Mouse (Mus musculus) cerebellum, adult 2 months (tissue): ENCODE results near the gene Syce2. TPM values are rescaled to one million over a fixed set of nuclear protein-coding genes. Genes with fewer than 3 reads are reported as not detected.

ENCODE experiments used
- DNase-seq, 2 experiments: peaks; one replicate each; pipeline ENCODE4 v3.0.0; 2021
- H3K27ac ChIP-seq: fragments of 200-500 bp; 2 replicates; pipeline ENCODE4 v1.5.1; 2012; ENCODE audit warnings: low read length, control low read depth, inconsistent platforms; ENCODE audit not compliant: insufficient read depth
- H3K27me3 ChIP-seq: fragments of 200-500 bp; 2 replicates; pipeline ENCODE4 v1.6.1; 2012; ENCODE audit warnings: inconsistent platforms, mild to moderate bottlenecking, low read length, moderate library complexity; ENCODE audit not compliant: control insufficient read depth, insufficient read depth
- H3K4me1 ChIP-seq: fragments of 200-500 bp; 2 replicates; pipeline ENCODE4 v1.6.1; 2011; ENCODE audit warnings: low read length; ENCODE audit not compliant: control insufficient read depth, insufficient read depth
- H3K4me3 ChIP-seq: fragments of 200-500 bp; replicated peaks from 2 replicates; pipeline ENCODE3; 2011; ENCODE audit warnings: mild to moderate bottlenecking, low read depth, low read length, control low read depth; ENCODE audit not compliant: insufficient read depth
- CTCF ChIP-seq: fragments of 200-500 bp; IDR thresholded peaks from 2 replicates; pipeline ENCODE4 v1.5.1; 2011; ENCODE audit warnings: low read depth, mild to moderate bottlenecking, control low read depth, low read length, moderate library complexity, borderline replicate concordance; ENCODE audit not compliant: insufficient read depth
- POLR2A ChIP-seq: fragments of 200-500 bp; IDR thresholded peaks from 2 replicates; pipeline ENCODE4 v1.6.1; 2011; ENCODE audit warnings: low read length, control low read depth, borderline replicate concordance; ENCODE audit not compliant: insufficient read depth
- WGBS: fragments of 180-500 bp; shearing (Covaris S2); methylation state at CpG from one replicate; pipeline ENCODE4 v1.1.7; 2018; 5-methylcytosine and 5-hydroxymethylcytosine counted together
- polyA plus RNA-seq: library from polyadenylated mRNA; depleted of rRNA; stranded (reverse); fragments of >200 nt; gene quantifications from 2 replicates; pipeline ENCODE4 v1.2.3, GENCODE M21; 2012

The Syce2 gene
- polyA plus RNA-seq, 1 experiment: 7.5 TPM

DNA sequence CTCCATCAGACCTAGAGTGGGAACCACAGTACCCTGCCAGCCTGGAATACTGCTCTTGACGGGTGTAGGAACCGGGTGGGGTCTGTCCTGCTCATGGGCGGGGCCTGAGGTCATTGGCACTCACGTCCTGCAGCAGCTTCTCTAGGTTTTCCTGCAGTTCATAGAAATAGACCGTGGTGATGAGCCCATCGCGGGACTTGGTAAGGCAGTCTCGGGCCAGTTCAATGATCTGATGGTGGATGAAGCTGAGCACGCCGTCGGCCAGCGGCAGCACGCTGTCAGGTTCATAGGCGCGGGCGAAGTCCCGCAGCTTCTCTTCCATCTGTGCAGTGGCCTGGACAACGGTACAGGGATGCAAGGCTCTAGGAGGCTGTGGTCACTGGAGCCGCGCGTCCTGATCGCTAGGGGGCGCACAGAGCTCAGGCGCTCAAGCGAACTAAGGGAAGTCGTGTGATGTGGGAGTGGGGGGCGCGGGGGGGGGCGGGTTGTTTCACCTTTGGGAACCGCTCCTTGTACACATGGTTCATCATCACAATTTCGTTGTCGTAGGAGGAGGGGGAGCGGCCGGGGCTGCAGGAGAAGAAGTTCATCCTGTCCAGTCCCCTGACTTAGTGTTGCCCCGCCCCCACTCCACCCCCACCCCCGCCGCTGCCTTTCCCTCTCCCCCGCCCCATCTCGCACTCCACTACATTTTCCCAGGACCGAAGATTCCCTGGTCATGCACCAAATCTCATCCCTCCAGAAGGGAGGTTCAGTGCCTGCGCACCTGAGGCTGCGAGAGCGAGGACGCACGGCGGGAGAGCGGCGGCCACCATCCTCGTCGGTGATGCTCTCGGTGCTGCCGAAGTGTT, 56.8 kb downstream of the Syce2 start:
- TF ChIP-seq POLR2A (0 out of 2 replicates have a peak, but pooled peaks have one; percentile 13), CTCF (peak; percentile 81)
- 7% methylated on average over 50 of the region's 52 CpGs for WGBS
- Histone ChIP-seq H3K4me3 (no peak overlapping the region), H3K4me1 (peaks cover 13% of the 10 kb centered on the region), H3K27me3 (no peaks in the 10 kb centered on the region), H3K27ac (no peak overlapping the region)
- peak; percentile 79 to 85 for DNase-seq

DNA sequence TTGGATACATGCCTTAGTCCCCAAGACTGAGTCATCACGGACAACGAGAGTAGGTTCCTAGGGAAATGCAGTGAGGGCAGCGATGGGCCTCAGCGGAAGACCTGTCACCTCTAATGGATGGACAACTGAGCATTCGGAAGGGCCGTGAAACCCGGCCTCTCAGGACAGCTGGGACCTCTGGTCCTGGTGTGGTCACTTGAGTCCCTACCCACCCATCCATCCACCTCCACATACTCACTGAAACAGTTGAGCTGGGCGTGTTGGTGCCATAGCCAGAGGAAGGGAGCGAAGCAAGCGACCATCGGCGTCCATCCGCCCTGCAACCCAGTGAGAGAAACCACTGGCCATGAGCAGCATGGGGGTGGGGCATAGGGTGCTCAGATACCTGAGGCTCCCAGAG, 58.7 kb downstream of the Syce2 start:
- no peaks in the 10 kb centered on the region for H3K27me3 ChIP-seq
- no peak overlapping the region for H3K27ac ChIP-seq
- DNase-seq: no peak
- WGBS: 82% methylated on average over 13 of the region's 13 CpGs
- H3K4me3 ChIP-seq: no peak overlapping the region
- TF ChIP-seq POLR2A (no peak), CTCF (no peak)
- H3K4me1 ChIP-seq: peaks cover 22% of the 10 kb centered on the region

DNA sequence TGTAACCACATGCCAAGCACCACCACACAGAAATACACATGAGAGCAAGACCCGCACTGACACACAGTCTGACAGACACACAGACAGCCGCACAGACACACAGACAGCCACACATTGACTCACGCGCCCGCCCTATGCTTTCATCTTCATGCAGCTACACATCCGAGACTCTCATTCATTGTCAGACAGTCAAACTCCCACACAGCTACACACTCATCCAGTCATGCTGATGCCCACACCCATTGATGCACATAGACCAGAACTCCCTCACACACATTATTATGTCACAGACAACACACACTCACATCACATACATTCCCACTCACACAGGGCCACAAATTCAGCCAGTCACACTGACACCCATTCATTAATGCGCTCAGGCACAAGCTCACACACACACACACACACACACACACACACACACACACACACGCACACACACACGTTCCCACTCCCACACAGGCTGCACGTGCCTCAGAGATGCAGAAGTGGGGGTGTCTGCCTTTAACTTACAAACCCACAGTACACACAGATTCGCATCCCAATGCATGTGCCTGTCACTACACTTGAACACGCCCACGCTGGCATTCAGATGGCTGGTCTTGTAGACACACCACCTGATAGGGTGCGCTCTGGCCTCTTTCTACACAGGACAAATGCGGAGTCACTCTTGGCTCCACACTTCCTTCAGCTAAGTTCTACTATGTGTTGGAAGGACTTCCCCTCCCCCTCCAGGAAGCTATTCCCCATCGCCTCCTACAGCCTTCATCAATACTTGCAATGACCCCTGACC, 62.1 kb downstream of the Syce2 start:
- Histone ChIP-seq H3K27ac (no peak overlapping the region), H3K4me3 (peak overlapping the region; percentile 25), H3K4me1 (peaks cover 23% of the 10 kb centered on the region), H3K27me3 (no peaks in the 10 kb centered on the region)
- 80% methylated on average over 16 of the region's 16 CpGs for whole genome bisulfite sequencing
- DNase-seq: no peak
- no peak for TF ChIP-seq CTCF
- no peak for TF ChIP-seq POLR2A

- TF ChIP-seq CTCF: no peak
- no peaks in the 10 kb centered on the region for H3K27me3 ChIP-seq
- H3K4me3 ChIP-seq: peak overlapping the region; percentile 95
- 0 out of 2 replicates have a peak overlapping the region, but pooled peaks have one; percentile 24 for H3K27ac ChIP-seq
- H3K4me1 ChIP-seq: peaks cover 17% of the 10 kb centered on the region
- peak; percentile 82 to 85 for DNase-seq
- 2% methylated on average over 15 of the region's 15 CpGs for WGBS
These were observed 62.9 kb downstream of the Syce2 start for GRCm38 (mm10) chr8:84934860-84935259.

GRCm38 (mm10) chr8:84935489-84935888, 63.6 kb downstream of the Syce2 start:
- Histone ChIP-seq H3K4me3 (peak overlapping the region; percentile 95), H3K27ac (peak overlapping the region; percentile 56; the same call in 1 of the 2 replicates), H3K4me1 (peaks cover 17% of the 10 kb centered on the region), H3K27me3 (no peaks in the 10 kb centered on the region)
- WGBS: 18% methylated on average over 14 of the region's 14 CpGs
- TF ChIP-seq CTCF (no peak), POLR2A (no peak)
- peak; percentile 54 to 58 for DNase-seq

GRCm38 (mm10) chr8:84936041-84936961, 64.4 kb downstream of the Syce2 start:
- Histone ChIP-seq H3K27ac (peak overlapping the region; percentile 93), H3K27me3 (no peaks in the 10 kb centered on the region), H3K4me1 (peaks cover 17% of the 10 kb centered on the region), H3K4me3 (peak overlapping the region; percentile 95)
- TF ChIP-seq POLR2A: no peak
- no peak for TF ChIP-seq CTCF
- peak; percentile 41 to 53 for DNase-seq
- WGBS: 8% methylated on average over 23 of the region's 23 CpGs

DNA sequence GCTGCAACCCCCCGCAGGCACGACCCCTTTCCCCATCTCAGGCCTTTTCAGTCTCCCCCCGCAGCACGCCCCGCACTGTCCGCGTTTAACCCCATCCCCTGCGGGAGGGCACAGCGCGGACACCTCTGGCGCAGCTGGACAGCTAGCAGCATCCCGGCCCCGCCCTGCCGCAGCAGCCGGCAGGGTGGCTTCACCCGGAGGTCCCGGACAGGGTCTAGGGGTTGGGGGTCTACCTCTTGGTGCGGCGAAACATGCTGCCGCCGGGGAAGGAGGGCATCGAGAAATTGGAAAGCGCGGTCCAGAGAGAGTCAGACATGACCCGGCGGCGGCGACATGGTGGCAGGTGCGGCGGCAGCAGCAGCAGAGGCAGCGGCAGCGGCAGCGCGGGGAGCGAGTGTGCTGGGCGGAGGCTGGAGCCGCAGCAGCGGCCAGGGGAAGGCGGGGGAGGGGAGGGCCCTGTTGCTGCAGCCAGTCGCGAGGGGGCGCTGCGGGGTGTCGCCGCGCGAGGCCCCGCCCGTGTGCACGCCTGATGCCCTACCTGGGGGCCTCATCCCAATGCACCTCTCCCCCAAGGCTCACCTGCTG, 65.1 kb downstream of the Syce2 start, which contains the start of gene Mast1:
Mast1 (minus strand) TSS at position 398 of the 585 bp plus-strand sequence.
- TF ChIP-seq CTCF (peak; percentile 64), POLR2A (peak; percentile 52)
- under 1% methylated on average over 49 of the region's 50 CpGs for WGBS

More for the DNA sequence above, 65.1 kb downstream of the Syce2 start, which contains the start of gene Mast1:
- Histone ChIP-seq H3K27ac (peak within 1 kb of the TSS; percentile 93), H3K4me3 (peak within 1 kb of the TSS; percentile 95), H3K27me3 (no peaks in the 10 kb centered on the region), H3K4me1 (peaks cover 17% of the 10 kb centered on the region)
- DNase-seq: peak; percentile 87
